Mouse (Mus musculus) spleen, adult 2 months (tissue): ENCODE results near the gene Klhl24.

Experiments
- CTCF ChIP-seq: fragments of 200-500 bp; IDR thresholded peaks from 2 replicates; pipeline ENCODE4 v1.5.1; 2011; ENCODE audit warnings: mild to moderate bottlenecking, inconsistent platforms; ENCODE audit not compliant: insufficient read depth, insufficient read length, insufficient replicate concordance; ENCODE audit errors: extremely low read depth
- POLR2A ChIP-seq: fragments of 200-500 bp; IDR thresholded peaks from 2 replicates; pipeline ENCODE4 v1.6.1; 2011; ENCODE audit warnings: low read depth, low read length, inconsistent platforms

DNA sequence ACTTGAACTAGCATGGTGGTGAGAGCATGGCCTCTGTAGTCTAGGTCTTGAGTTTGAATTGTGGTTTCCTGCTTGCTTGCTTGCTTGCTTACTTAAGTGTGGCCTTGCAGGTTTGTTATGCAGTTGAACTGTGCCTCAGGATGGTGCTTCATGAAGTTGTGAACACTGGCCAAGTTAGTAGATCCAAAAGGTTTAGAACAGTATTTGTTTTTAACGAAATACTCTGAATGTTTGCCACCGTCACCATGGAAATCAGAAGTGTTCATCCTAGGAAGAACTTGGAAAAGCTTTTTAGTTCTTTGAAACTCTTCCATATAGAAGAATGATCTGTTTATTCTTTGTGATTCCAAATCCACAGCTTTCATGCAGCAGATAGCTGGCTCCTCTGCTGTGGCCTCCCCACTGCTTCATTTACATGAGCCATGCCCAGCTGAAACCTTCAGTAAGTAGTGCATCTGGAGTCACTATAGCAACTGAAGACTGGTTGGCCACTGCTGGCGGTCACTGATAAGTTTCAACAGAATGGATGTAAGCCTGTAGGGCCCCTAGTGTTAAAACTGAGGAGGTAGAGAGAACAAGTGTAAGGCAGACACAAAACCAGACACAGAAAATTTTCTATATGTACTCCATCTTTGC, 72.2 kb downstream of the Klhl24 start:
- TF ChIP-seq CTCF (no peak), POLR2A (no peak)
